Mouse (Mus musculus) limb, embryonic 10.5 days (tissue): ENCODE results near the gene Dock4. TPM values are rescaled to one million over a fixed set of nuclear protein-coding genes. Genes with fewer than 3 reads are reported as not detected.

Experiments used
- DNase-seq: peaks from one replicate; pipeline ENCODE4 v3.0.0-alpha.2; 2017; ENCODE audit warnings: low spot score
- H3K27ac ChIP-seq: fragments of 300-500 bp; sonication (generic); 2 replicates; pipeline ENCODE4 v1.5.1; 2016; ENCODE audit warnings: mild to moderate bottlenecking
- H3K27me3 ChIP-seq: fragments of 300-500 bp; sonication (generic); 2 replicates; pipeline ENCODE4 v1.6.1; 2016; ENCODE audit warnings: low read depth, mild to moderate bottlenecking; ENCODE audit not compliant: poor library complexity, severe bottlenecking
- H3K36me3 ChIP-seq: fragments of 300-500 bp; sonication (generic); 2 replicates; pipeline ENCODE4 v1.6.1; 2016; ENCODE audit warnings: mild to moderate bottlenecking, moderate library complexity
- H3K4me1 ChIP-seq: fragments of 300-500 bp; sonication (generic); 2 replicates; pipeline ENCODE4 v1.6.1; 2016
- H3K4me3 ChIP-seq: fragments of 300-500 bp; sonication (generic); 2 replicates; pipeline ENCODE4 v1.5.1; 2016; ENCODE audit warnings: mild to moderate bottlenecking, moderate library complexity
- H3K9me3 ChIP-seq: fragments of 300-500 bp; sonication (generic); replicated peaks from 2 replicates; pipeline ENCODE4 v1.6.1; 2016; ENCODE audit warnings: mild to moderate bottlenecking
- WGBS: fragments of 180-500 bp; shearing (Covaris S2); methylation state at CpG from one replicate; pipeline ENCODE4 v1.1.7; 2016; 5-methylcytosine and 5-hydroxymethylcytosine counted together
- polyA plus RNA-seq: library from polyadenylated mRNA; unstranded; fragments of >200 nt; fragmentation: Nextera tagmentation; extraction: Ambion mirVana; gene quantifications from 2 replicates; pipeline ENCODE4 v1.2.1, GENCODE M21; 2016

The Dock4 gene
- polyA plus RNA-seq, 1 experiment from 2014 or later = 18.8 TPM

DNA sequence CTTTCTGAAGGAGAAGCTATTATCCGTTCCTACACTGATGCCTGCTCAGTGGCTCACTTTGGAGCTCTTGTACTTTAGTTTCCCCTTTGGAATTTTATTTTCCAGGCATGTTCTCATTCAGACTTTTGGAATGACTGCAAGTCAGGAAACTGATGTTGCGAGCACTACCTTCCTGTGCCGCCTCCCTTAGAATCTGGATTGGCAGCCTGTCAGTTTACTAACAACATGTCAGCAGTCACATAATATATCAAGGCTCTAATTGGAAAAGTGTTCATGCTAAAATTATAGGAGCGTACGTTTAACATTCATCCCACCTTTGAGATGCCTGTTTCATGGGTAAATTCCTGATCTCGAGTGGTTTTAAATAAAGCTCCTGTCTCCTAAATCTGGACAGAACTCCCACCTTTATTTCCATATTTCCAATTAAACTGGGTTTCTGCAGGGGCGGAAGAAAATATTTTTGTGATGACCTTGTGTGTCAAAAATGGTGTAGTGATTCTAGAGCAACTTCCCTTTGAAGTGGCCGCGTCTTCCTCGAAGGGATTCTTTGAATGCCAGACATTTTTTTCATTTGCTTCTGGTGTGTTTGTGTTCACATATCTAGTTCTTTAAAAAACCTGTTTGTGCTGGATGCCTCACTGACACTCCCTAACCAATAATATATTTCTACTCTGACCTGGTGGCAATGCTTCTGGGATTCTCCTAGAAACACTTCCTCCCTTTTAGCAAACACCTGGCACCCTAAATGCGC, 26.1 kb downstream of the Dock4 start:
- 29% methylated on average over 11 of the region's 11 CpGs for WGBS
- no peaks in the 10 kb centered on the region for H3K36me3 ChIP-seq
- no peaks in the 10 kb centered on the region for H3K27me3 ChIP-seq
- peaks cover 44% of the 10 kb centered on the region for H3K4me1 ChIP-seq
- H3K9me3 ChIP-seq = no peaks in the 10 kb centered on the region
- H3K4me3 ChIP-seq = no peak overlapping the region; the same call in 1 of the 2 replicates
- no peak for DNase-seq
- H3K27ac ChIP-seq = no peak overlapping the region

DNA sequence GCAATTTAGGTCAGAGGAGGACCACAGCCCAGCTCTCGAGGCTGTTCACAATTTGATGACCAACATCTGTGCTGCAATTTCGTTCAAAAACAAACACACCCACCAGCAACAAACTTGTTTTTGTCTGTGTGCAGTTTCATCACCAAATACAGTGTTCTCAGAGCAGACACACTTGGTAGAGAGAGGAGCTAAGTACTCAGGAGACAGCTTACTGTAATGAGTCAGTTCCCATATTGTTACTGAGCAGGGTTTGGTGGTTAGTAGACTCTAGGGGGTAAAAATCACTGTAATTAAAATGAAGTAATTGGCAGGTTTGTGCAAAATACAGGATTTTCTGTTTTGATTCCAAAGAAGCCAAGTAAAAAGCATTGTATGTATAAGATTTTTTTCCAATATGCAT, 28.0 kb downstream of the Dock4 start:
- peaks cover 39% of the 10 kb centered on the region for H3K4me1 ChIP-seq
- no peaks in the 10 kb centered on the region for H3K36me3 ChIP-seq
- H3K27me3 ChIP-seq = no peaks in the 10 kb centered on the region
- H3K4me3 ChIP-seq = no peak overlapping the region
- 34% methylated on average over 2 of the region's 2 CpGs for WGBS
- no peaks in the 10 kb centered on the region for H3K9me3 ChIP-seq
- DNase-seq = no peak
- H3K27ac ChIP-seq = no peak overlapping the region

DNA sequence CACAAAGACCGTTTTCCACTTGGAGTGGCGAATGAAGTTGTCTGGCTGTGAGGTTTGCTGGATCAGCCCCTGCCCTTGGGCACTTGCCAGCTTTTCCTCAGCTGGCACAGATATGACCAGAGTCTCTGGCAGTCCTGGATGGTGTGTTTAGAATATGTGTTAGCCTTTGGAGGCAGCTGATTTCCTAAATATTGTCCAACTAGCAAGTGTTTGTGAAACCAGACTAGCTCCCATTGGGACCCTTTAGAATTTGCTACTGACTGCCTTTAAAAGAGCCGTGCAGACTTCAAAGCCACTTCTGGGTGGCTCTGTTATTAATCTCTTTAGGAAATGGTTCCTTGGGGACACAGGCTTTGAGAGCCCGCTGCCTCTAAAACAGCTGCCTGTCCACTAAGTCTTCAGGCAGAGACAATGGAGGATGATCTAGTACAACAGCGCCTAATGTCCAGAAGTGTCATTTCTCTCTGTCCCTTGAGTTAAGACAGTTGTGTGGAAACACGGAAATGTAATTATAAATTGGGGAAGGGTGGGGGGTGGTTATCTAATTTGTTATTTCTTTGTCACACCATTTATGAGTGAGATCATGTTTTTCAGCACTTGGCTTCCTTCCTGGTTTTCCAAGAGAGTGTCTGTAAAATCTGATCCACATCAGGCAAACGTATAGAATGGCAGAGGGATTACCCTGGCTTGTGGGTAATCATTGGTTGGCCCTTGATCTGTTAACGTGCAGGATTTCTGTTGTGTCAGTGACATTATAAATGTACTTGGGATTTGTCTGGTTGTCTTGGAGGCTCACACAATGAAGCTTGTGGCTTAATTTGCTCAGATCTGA, 32.1 kb downstream of the Dock4 start:
- WGBS = 45% methylated on average over 8 of the region's 8 CpGs
- no peaks in the 10 kb centered on the region for H3K27me3 ChIP-seq
- no peak overlapping the region for H3K4me3 ChIP-seq
- no peak overlapping the region for H3K27ac ChIP-seq
- no peak for DNase-seq
- H3K36me3 ChIP-seq = no peaks in the 10 kb centered on the region
- H3K4me1 ChIP-seq = peaks cover 23% of the 10 kb centered on the region
- H3K9me3 ChIP-seq = no peaks in the 10 kb centered on the region

DNA sequence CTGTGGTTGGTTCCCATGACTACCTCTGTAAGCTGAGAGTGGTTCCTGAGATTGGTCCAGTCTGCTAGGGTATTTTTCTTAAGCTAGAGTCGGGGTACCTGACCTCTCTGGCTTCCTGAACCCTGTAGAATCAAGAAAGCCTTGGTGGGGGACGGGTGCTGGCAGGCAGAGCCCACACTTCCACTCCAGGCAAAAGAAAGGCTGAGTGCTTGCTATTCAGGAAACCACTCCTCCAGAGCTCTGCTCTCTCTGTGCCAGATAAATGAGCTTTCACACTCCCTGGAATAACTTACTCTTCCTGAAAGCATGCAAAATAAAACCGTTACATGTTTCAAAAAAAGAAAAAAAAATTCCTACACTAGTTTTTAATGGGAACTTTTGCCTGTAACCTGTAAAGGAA, 38.5 kb downstream of the Dock4 start:
- Histone ChIP-seq H3K4me1 (peaks cover 29% of the 10 kb centered on the region), H3K27me3 (no peaks in the 10 kb centered on the region), H3K9me3 (no peaks in the 10 kb centered on the region), H3K4me3 (no peak overlapping the region), H3K27ac (no peak overlapping the region), H3K36me3 (no peaks in the 10 kb centered on the region)
- 41% methylated on average over 3 of the region's 3 CpGs for WGBS
- no peak for DNase-seq

DNA sequence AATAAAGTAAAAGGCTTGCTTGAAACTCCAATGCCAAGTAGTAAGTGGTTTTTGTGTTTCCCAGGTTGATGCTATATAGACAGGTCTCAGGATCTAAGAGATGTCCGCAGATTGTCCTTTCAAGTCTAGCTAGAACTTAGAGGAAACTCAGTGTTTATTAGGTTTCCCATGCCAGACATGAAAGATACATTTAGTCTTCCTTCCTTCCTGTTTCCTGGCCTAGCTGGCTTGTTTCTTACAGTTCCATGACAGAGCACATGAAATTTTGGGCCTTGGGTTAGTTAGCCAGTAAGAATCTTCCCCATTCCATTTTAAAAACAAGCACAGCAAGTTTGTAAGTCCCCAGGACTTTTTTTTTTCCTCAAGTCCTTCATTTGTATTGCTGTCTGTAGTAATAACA, 39.5 kb downstream of the Dock4 start:
- DNase-seq = no peak
- no peaks in the 10 kb centered on the region for H3K9me3 ChIP-seq
- no peaks in the 10 kb centered on the region for H3K27me3 ChIP-seq
- H3K36me3 ChIP-seq = no peaks in the 10 kb centered on the region
- 94% methylated on average over 1 of the region's 1 CpGs for WGBS
- peaks cover 29% of the 10 kb centered on the region for H3K4me1 ChIP-seq
- H3K27ac ChIP-seq = no peak overlapping the region
- H3K4me3 ChIP-seq = no peak overlapping the region

DNA sequence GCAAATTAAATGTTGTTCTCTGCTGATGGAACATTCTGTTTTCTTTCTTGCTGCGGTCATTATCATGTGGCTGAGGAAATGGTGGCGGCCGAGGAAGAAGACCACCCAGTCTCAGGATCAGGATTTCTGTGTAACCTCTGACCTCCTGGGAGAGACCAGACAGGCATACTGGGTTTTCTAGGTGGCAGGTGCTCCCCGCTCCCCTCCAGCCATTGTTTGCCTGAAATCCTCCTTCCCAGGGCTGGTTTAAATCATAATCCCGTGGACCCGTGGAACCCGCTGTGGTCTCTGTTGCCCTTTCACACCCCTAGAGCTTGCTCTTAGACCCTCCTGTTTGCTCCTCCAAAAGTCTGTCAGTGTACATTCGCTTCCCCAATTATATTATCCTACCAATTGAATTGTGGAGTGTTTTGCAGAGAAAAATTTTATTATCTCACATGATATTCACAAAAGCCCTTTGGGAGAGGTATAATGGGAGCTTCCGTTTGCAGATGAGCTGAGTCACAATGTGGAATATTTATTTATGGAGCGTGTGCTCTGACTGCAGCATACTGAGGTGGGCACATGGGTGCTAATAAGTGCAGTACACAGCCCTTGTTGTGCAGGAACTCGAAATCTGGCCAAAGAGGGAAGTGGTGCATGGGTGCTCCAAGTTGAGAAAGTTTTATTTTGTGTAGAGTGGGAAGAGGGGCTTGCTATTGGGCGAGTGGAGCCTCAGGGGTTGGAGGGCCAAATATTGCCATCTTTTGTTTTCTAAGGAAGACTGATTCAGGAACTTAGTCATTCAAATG, 40.5 kb downstream of the Dock4 start:
- Histone ChIP-seq H3K36me3 (no peaks in the 10 kb centered on the region), H3K4me1 (peaks cover 39% of the 10 kb centered on the region), H3K27ac (no peak overlapping the region), H3K4me3 (no peak overlapping the region), H3K27me3 (no peaks in the 10 kb centered on the region), H3K9me3 (no peaks in the 10 kb centered on the region)
- DNase-seq = no peak
- 70% methylated on average over 12 of the region's 12 CpGs for WGBS

DNA sequence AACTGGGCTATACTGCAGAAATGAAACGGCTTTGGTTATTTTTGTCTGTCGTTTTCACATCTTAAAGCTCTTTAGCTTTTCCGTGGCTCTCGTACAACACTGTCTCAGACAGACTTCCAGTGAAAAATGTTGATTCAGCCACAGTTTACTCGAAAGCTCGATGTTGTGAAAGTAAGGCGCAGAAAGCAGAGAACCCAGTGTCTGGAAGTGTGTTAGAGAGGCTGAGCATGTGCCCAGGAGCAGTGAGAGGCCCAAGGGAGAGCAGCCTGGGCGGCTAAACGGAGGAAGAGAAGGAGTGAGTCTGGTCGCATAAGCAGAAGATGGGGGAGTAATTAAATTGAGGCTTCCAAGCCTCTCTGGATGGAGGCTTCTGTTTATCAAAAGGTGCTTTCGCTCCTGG, 50.6 kb downstream of the Dock4 start:
- Histone ChIP-seq H3K27me3 (no peaks in the 10 kb centered on the region), H3K27ac (no peak overlapping the region), H3K4me1 (peaks cover 19% of the 10 kb centered on the region), H3K4me3 (no peak overlapping the region), H3K9me3 (no peaks in the 10 kb centered on the region), H3K36me3 (no peaks in the 10 kb centered on the region)
- 67% methylated on average over 11 of the region's 11 CpGs for WGBS
- DNase-seq = no peak

DNA sequence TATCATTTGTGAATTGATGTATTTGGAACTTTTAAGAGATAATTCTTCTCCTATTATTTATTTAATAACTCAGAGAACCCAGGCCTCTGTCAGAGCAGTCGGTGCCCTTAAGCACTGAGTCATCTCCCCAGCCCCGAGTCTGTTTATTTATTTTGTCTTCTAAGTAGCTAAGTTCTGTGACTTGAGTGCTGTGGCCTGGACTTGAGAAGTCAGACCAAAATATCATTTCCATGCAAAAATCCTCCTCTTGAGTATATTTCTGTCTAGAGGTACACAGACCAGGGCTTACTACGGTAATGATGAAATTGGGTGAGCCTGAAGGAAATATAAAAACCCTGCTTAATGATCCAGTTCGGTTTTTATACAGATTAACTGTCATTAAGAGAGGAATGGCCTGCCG, 52.1 kb downstream of the Dock4 start:
- peaks cover 19% of the 10 kb centered on the region for H3K4me1 ChIP-seq
- H3K27ac ChIP-seq = no peak overlapping the region
- WGBS = 60% methylated on average over 5 of the region's 5 CpGs
- no peak for DNase-seq
- no peaks in the 10 kb centered on the region for H3K36me3 ChIP-seq
- H3K4me3 ChIP-seq = no peak overlapping the region
- no peaks in the 10 kb centered on the region for H3K9me3 ChIP-seq
- no peaks in the 10 kb centered on the region for H3K27me3 ChIP-seq

DNA sequence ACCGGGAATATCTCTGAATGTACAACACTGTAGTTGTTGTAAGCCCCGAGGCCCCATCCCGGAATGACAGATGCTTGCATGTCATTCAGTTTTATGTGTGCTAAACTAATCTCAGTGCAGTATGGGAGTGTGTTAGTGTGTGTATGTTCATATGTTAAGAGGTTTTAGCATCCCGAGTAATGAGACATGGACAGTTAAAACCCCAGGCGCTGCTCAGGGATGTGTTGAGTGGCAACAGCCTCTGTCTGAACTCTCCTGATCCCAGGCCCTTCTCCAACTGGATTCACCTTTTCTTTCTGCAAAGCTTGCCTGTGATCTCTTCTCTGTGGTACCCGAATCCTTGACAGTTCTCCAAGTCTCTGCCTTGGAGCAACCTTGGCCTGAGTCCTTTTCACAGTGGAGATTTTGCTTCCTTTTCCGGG, 52.5 kb downstream of the Dock4 start:
- Histone ChIP-seq H3K9me3 (no peaks in the 10 kb centered on the region), H3K27ac (no peak overlapping the region), H3K27me3 (no peaks in the 10 kb centered on the region), H3K4me1 (peaks cover 19% of the 10 kb centered on the region), H3K36me3 (no peaks in the 10 kb centered on the region), H3K4me3 (no peak overlapping the region)
- WGBS = 85% methylated on average over 7 of the region's 7 CpGs
- DNase-seq = no peak

DNA sequence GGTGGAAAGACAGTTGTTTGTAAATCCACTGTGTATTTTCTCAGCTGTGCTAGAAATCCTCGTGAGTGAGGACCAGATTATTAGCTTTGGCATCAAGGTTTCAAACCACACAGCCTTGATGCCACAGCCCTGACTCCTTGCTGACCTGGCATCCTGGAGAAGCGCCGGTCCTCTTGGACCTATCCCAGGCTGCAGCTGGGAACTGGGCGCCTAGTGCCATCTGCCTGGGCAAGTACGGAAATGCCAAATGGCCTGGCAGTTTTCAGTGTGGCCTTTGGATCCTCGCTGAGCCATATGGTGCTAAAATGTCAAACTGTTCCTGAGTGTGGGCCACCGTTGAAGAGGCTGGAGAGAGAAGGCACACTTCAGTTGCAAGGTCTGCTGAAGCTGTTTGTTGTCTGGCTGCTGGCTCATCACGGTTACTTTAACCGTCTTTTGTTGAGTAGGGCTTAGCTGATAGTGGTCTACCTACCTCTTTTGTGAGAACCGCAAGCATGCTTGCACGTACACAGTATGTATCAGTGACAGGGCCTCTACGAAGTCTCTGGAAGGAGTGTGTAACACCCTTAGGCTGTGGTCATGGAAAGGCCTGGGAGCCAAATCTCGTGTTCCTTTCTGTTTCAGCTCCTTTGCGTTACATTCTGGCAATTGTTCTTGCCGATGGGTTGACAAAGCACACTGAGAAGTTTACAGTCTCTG, 53.3 kb downstream of the Dock4 start:
- H3K4me3 ChIP-seq = no peak overlapping the region
- H3K4me1 ChIP-seq = peaks cover 19% of the 10 kb centered on the region
- WGBS = 54% methylated on average over 15 of the region's 15 CpGs
- no peak overlapping the region for H3K27ac ChIP-seq
- no peak for DNase-seq
- H3K9me3 ChIP-seq = no peaks in the 10 kb centered on the region
- H3K27me3 ChIP-seq = no peaks in the 10 kb centered on the region
- no peaks in the 10 kb centered on the region for H3K36me3 ChIP-seq

DNA sequence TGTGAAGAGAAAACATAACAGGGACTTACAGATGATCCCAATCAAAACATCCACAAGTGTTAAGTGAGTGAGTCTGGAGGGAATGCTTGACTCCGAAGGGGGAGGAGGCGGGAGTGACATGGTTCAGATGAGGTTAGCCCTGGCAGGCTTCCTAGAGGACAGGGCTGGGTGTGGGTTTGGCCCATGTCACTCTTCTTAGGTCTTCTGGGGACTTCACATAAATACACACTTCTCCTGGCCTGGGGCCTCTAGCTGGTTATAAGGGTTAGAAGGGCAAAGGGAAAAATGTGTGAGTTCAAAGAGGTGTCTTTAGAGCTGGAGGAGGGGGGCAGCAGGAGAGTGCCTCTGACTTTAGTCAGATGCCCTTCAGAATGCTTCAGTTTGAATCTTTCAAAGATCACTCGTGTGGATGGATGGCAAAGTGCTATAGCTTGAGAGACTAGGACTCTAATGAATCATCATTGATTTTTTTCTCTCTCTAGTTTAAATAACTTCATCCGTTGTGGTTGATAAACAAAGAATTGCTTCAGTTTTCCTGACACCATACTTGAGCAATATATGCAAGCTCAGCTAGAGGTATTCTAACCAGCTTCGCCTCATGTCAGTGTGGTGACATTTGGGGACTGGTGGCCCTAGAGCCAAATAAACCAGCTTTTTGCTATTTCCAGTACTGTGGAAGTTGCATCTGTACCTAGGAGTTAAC, 54.0 kb downstream of the Dock4 start:
- Histone ChIP-seq H3K9me3 (no peaks in the 10 kb centered on the region), H3K27me3 (no peaks in the 10 kb centered on the region), H3K4me3 (no peak overlapping the region), H3K4me1 (peaks cover 21% of the 10 kb centered on the region), H3K27ac (no peak overlapping the region), H3K36me3 (no peaks in the 10 kb centered on the region)
- DNase-seq = no peak
- 30% methylated on average over 5 of the region's 5 CpGs for WGBS

DNA sequence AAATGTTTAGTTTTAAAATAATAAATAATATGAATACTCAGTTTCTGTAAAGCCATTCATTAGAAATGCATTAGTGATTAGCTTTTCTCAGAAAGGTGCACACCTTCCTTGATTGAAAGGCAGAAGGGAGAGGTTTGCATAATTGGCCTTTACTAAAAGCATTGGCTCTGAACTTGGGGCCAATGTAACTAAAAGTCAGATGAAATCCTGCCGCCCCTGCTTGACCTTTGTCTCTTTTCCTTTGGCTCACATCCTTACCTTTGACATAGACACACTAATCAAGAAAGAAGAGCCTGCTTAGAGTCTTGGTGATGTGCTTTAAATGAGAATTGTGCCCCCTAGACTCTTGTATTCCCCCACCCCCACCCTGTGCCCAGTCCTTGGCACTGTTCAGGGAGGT, 55.4 kb downstream of the Dock4 start:
- DNase-seq = no peak
- Histone ChIP-seq H3K27ac (no peak overlapping the region), H3K36me3 (no peaks in the 10 kb centered on the region), H3K27me3 (no peaks in the 10 kb centered on the region), H3K4me1 (peaks cover 29% of the 10 kb centered on the region), H3K4me3 (no peak overlapping the region), H3K9me3 (no peaks in the 10 kb centered on the region)
- 74% methylated on average over 1 of the region's 1 CpGs for WGBS
